Mouse (Mus musculus) heart, postnatal 0 days (tissue): ENCODE results near the gene Pik3c2g. TPM values are rescaled to one million over a fixed set of nuclear protein-coding genes. Genes with fewer than 3 reads are reported as not detected.

ENCODE experiments used
- ATAC-seq: fragments of 200-750 bp; cut with Nextera tagmentation; 2 replicates; pipeline ENCODE4 v1.8.0; 2017; ENCODE audit warnings: low read depth, moderate number of reproducible peaks, moderate library complexity; ENCODE audit not compliant: insufficient read depth
- DNase-seq: peaks from one replicate; pipeline ENCODE4 v3.0.0-alpha.2; 2016; ENCODE audit warnings: low spot score
- H3K27ac ChIP-seq: fragments of 300-500 bp; sonication (generic); 2 replicates; pipeline ENCODE4 v1.5.1; 2014; ENCODE audit warnings: low read depth, mild to moderate bottlenecking
- H3K27me3 ChIP-seq: fragments of 300-500 bp; sonication (generic); 2 replicates; pipeline ENCODE4 v1.6.1; 2014; ENCODE audit warnings: low read length, mixed read lengths; ENCODE audit not compliant: control insufficient read depth, insufficient read depth
- H3K36me3 ChIP-seq: fragments of 300-500 bp; sonication (generic); replicated peaks from 2 replicates; pipeline ENCODE4 v1.6.1; 2014; ENCODE audit warnings: low read length, mixed read lengths; ENCODE audit not compliant: control insufficient read depth, insufficient read depth
- H3K4me1 ChIP-seq: fragments of 300-500 bp; sonication (generic); 2 replicates; pipeline ENCODE4 v1.6.1; 2014; ENCODE audit warnings: antibody characterized with exemption; ENCODE audit not compliant: control insufficient read depth, insufficient read depth
- H3K4me2 ChIP-seq: fragments of 300-500 bp; sonication (generic); 2 replicates; pipeline ENCODE4 v1.6.1; 2014; ENCODE audit warnings: low read depth, mild to moderate bottlenecking, low read length, moderate library complexity
- H3K4me3 ChIP-seq: fragments of 300-500 bp; sonication (generic); 2 replicates; pipeline ENCODE4 v1.5.1; 2014; ENCODE audit warnings: low read depth, low read length
- H3K9ac ChIP-seq: fragments of 300-500 bp; sonication (generic); replicated peaks from 2 replicates; pipeline ENCODE4 v1.6.1; 2014; ENCODE audit warnings: low read depth, low read length, mixed read lengths
- H3K9me3 ChIP-seq: fragments of 300-500 bp; sonication (generic); replicated peaks from 2 replicates; pipeline ENCODE4 v1.6.1; 2016; ENCODE audit warnings: low read length; ENCODE audit not compliant: control insufficient read depth
- CTCF ChIP-seq: IDR thresholded peaks from 2 replicates; pipeline ENCODE4 v1.5.1; 2016; ENCODE audit warnings: antibody characterized with exemption, control low read depth, low read depth
- EP300 ChIP-seq: IDR thresholded peaks from 2 replicates; pipeline ENCODE4 v1.6.1; 2016; ENCODE audit warnings: antibody characterized with exemption, low read depth
- WGBS: fragments of 180-500 bp; shearing (Covaris S2); extraction: QIAGEN DNeasy Blood & Tissue Kit; methylation state at CpG from one replicate; pipeline ENCODE4 v1.1.7; 2014; 5-methylcytosine and 5-hydroxymethylcytosine counted together
- polyA plus RNA-seq: library from polyadenylated mRNA; unstranded; fragments of >200 nt; fragmentation: Nextera tagmentation; extraction: Ambion mirVana; gene quantifications from 2 replicates; pipeline ENCODE4 v1.2.1, GENCODE M21; 2015
- total RNA-seq: library from RNA; depleted of rRNA; stranded (reverse); fragments of >200 nt; gene quantifications from 2 replicates; pipeline ENCODE4 v1.2.3, GENCODE M21; 2014; ENCODE audit warnings: low replicate concordance

Pik3c2g gene
- total and polyA plus RNA-seq, 2 experiments from 2014 or later = 0.26 TPM; not detected in 1

DNA sequence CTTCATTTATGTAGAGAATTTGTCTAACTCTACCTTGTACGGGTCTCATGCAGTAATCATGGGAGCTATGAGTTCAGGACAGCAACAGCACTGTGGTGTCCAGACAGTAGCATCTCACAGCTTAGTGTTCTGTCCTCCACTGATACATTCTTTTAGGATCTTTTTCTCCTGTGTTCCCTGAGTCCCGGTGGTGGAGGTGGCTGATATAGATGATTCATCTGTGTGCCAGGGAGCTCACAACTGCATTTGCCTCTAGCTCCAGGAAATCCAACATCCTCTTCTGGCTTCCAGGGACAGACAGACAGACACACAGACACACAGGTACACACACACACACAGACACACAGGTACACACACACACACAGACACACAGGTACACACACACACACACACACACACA, 163.6 kb downstream of the Pik3c2g start:
- no peak for DNase-seq
- H3K27ac ChIP-seq = no peak overlapping the region
- H3K36me3 ChIP-seq = no peaks in the 10 kb centered on the region
- no peak overlapping the region for H3K4me3 ChIP-seq
- no peaks in the 10 kb centered on the region for H3K9me3 ChIP-seq
- no peak for ATAC-seq
- WGBS = 68% methylated on average over 2 of the region's 2 CpGs
- TF ChIP-seq CTCF = no peak
- TF ChIP-seq EP300 = no peak
- H3K4me2 ChIP-seq = no peak overlapping the region
- H3K4me1 ChIP-seq = no peaks in the 10 kb centered on the region
- no peaks in the 10 kb centered on the region for H3K27me3 ChIP-seq
- H3K9ac ChIP-seq = no peak overlapping the region

DNA sequence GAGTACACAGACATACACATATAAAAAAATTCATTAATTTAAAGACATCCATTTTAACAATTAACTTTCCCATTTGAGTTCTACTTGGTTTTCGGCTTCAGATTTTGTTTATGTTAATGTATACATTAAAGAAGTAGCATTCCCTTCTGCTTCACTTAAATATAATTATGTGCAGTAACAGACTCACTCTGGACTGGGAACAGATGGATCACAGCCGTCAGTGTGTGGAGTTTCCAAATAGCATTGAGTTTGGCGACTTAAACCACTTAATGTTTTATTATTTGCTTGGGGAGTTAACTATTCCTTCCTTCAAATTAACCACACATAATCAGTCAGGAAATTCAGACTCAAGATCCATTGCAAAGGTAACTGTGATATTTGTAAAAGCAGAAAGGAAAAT, 164.0 kb downstream of the Pik3c2g start:
- Histone ChIP-seq H3K27ac (no peak overlapping the region), H3K36me3 (no peaks in the 10 kb centered on the region), H3K4me1 (no peaks in the 10 kb centered on the region), H3K27me3 (no peaks in the 10 kb centered on the region), H3K4me2 (no peak overlapping the region), H3K4me3 (no peak overlapping the region), H3K9me3 (no peaks in the 10 kb centered on the region), H3K9ac (no peak overlapping the region)
- DNase-seq (no peak), ATAC-seq (no peak)
- 68% methylated on average over 3 of the region's 3 CpGs for WGBS
- TF ChIP-seq EP300 = no peak
- no peak for TF ChIP-seq CTCF

DNA sequence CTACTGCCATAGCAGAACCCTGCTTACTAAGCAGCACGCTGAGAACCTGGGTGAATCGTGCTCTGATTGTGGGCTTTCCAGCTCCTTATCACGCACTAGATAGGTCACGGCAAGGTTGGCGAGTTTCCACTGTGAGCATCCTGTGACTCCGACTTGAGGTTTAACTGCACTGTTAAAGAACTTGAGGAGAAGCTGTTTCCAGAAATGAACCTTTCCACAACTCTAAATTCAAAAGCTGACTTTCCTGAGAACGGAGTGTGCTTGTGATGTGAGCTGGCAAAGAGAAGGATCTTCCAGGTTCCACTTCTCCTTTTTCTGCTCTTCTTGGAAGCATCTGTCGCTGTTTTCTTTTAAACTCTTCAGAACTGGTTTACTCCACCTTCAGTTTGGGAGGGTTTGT, 170.9 kb downstream of the Pik3c2g start:
- no peak for DNase-seq
- Histone ChIP-seq H3K9ac (no peak overlapping the region), H3K4me1 (no peaks in the 10 kb centered on the region), H3K36me3 (no peaks in the 10 kb centered on the region), H3K4me3 (no peak overlapping the region), H3K4me2 (no peak overlapping the region), H3K9me3 (no peaks in the 10 kb centered on the region), H3K27ac (no peak overlapping the region), H3K27me3 (no peaks in the 10 kb centered on the region)
- no peak for ATAC-seq
- WGBS = 46% methylated on average over 8 of the region's 8 CpGs
- no peak for TF ChIP-seq EP300
- TF ChIP-seq CTCF = no peak

DNA sequence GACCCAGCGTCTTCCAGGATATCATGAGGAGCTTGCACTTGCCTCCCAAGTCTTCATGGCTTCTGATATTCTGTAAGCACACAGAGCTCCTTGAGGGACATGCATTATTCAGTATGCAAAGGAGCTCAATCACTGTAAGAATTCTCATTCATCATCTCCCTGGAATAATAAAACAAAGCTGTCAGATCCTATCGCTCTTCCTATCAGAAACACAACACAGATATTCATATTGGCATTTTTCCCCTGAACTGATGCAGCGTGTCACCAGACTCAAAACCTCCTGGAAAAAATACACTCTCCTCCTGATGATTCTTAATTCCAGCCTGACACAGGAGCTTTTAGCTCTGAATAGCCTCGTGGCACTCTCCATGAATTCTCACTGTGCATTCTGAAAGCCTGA, 174.0 kb downstream of the Pik3c2g start:
- Histone ChIP-seq H3K36me3 (no peaks in the 10 kb centered on the region), H3K4me3 (no peak overlapping the region), H3K4me1 (no peaks in the 10 kb centered on the region), H3K9ac (no peak overlapping the region), H3K27ac (no peak overlapping the region), H3K9me3 (no peaks in the 10 kb centered on the region), H3K4me2 (no peak overlapping the region), H3K27me3 (no peaks in the 10 kb centered on the region)
- 55% methylated on average over 4 of the region's 4 CpGs for WGBS
- no peak for ATAC-seq
- no peak for DNase-seq
- TF ChIP-seq CTCF = no peak
- TF ChIP-seq EP300 = no peak

DNA sequence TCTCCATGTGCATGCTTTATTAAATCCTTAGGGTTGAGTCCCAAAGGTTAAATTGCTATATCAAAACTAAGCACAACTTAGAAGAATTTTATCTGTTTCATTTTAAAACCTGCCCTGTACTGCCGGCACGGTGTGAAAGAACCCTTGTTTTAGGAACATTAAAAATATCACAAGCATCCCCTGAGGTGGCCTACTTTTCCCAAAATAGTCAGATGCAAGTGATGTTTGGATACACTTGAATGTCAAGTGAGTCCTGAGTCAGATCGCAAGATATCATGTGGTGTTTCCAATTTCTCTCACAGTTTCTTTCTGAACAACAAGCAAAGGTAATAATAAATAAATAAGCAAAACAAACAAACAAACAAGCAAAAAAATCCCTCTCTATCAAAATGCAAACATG, 177.4 kb downstream of the Pik3c2g start:
- Histone ChIP-seq H3K27me3 (no peaks in the 10 kb centered on the region), H3K4me1 (no peaks in the 10 kb centered on the region), H3K27ac (no peak overlapping the region), H3K4me3 (no peak overlapping the region), H3K9ac (no peak overlapping the region), H3K9me3 (no peaks in the 10 kb centered on the region), H3K4me2 (no peak overlapping the region), H3K36me3 (no peaks in the 10 kb centered on the region)
- TF ChIP-seq EP300 = no peak
- no peak for TF ChIP-seq CTCF
- DNase-seq (no peak), ATAC-seq (no peak)
- WGBS = 66% methylated on average over 3 of the region's 3 CpGs

DNA sequence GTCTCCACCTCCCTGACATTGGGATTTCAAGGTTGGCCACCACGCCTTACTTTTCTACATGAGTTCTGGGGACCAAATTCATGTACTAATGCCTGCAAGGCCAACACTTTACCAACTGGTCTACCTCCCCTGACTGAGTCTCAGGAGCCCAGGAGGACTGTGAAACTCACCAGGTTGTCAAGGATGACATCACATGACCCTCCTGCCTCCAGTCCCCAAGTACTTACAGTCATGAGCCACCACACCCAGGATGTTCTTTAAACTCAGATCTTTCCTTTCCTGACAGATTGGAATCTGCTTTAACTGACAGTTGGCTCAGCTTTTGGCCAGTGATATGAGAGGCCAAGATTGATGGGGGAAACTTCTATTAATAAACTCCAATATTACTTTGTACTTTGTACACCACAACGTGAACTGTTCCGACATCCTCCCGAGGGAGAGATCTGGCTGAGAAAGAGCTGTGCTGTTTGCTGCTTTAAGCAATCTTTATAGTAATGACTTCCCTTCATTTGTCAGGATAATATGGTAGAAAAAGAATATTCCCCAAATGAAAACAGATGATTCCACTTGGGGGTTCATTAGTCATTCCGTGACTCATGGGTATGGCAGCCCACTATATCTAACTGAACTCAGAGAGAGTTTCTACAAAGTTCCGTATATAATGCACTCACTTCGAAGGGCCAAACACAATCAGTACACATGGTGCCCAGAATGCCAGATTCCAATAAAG, 182.9 kb downstream of the Pik3c2g start:
- no peak overlapping the region for H3K4me2 ChIP-seq
- 73% methylated on average over 7 of the region's 7 CpGs for WGBS
- no peaks in the 10 kb centered on the region for H3K27me3 ChIP-seq
- no peaks in the 10 kb centered on the region for H3K4me1 ChIP-seq
- H3K27ac ChIP-seq = no peak overlapping the region
- H3K4me3 ChIP-seq = no peak overlapping the region
- no peaks in the 10 kb centered on the region for H3K36me3 ChIP-seq
- H3K9me3 ChIP-seq = no peaks in the 10 kb centered on the region
- DNase-seq = no peak
- H3K9ac ChIP-seq = no peak overlapping the region
- ATAC-seq = no peak
- TF ChIP-seq CTCF (no peak), EP300 (no peak)
